Mouse (Mus musculus): ENCODE measurements around the gene Cyp2a4. TPM values are rescaled to one million over a fixed set of nuclear protein-coding genes. Genes with fewer than 3 reads are reported as not detected.
"Not testable (repeated sequence)": the region's sequence is repeated elsewhere in the genome, so short reads cannot be mapped to it uniquely, and the experiment has no call there.

Gene Cyp2a4
- polyA plus RNA-seq, 1 experiment from 2014 or later: not detected

DNA sequence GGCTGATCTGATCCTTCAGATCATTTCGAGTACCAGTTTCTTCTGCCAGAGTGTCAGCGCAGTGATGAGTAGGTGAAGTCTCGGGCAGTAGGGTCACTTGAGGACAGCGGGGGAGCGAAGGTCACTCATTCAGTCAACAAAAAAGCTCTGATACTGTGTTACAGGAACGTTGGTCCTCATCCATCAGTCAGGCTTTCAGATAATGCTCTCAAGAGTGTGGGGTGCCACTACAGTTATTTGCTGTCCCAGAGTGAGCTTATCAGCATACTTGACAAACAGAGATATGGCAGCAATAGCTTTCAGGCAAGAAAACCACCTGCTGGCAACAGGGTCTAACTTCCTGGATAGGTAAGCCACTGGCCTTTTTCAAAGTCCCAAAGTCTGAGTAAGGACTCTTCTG lies 49.8 kb downstream of the Cyp2a4 start:
- H3K4me2 ChIP-seq (ENCODE audit: low read depth, low read length); H3K36me3 ChIP-seq (ENCODE audit: control insufficient read depth, insufficient read depth, low read length); H3K27ac ChIP-seq (replicated peaks; ENCODE audit: low read depth, low read length); H3K9ac ChIP-seq (ENCODE audit: low read depth, low read length); ATAC-seq (ENCODE audit: low read depth); H3K9me3 ChIP-seq (ENCODE audit: control insufficient read depth, low read length); H3K27me3 ChIP-seq (replicated peaks; ENCODE audit: control insufficient read depth, insufficient read depth, low read length); H3K4me1 ChIP-seq (ENCODE audit: control insufficient read depth, insufficient read depth, low read length); DNase-seq (ENCODE audit: low spot score); H3K4me3 ChIP-seq (ENCODE audit: low read depth, low read length): not testable (repeated sequence)
- WGBS: 72% methylated on average over 4 of the region's 6 CpGs

Other genes starting within 250 kb of the Cyp2a4 start
- gene Cyp2b13, start 245.7 kb upstream of the Cyp2a4 start, polyA plus RNA-seq (2014; fragmentation: Nextera tagmentation; extraction: Ambion mirVana): not detected in 2 replicates
- gene Cyp2b9, start 133.8 kb upstream of the Cyp2a4 start, polyA plus RNA-seq (2014; fragmentation: Nextera tagmentation; extraction: Ambion mirVana): not detected in 2 replicates
- not detected in 2 replicates for gene Vmn1r184, start 46.8 kb upstream of the Cyp2a4 start, polyA plus RNA-seq (2014; fragmentation: Nextera tagmentation; extraction: Ambion mirVana)
- gene Nlrp9c, start 96.5 kb downstream of the Cyp2a4 start, polyA plus RNA-seq (2014; fragmentation: Nextera tagmentation; extraction: Ambion mirVana): not detected in 2 replicates
- gene Nlrp4a, start 127.9 kb downstream of the Cyp2a4 start, polyA plus RNA-seq (2014; fragmentation: Nextera tagmentation; extraction: Ambion mirVana): not detected in 2 replicates
- gene Nlrp9a, start 227.9 kb downstream of the Cyp2a4 start, polyA plus RNA-seq (2014; fragmentation: Nextera tagmentation; extraction: Ambion mirVana): not detected in 2 replicates